Mouse (Mus musculus): ENCODE measurements around the gene Fmnl2. TPM values are rescaled to one million over a fixed set of nuclear protein-coding genes. Genes with fewer than 3 reads are reported as not detected.

Gene Fmnl2
- total RNA-seq, 2 experiments from 2014 or later = 0.35 to 0.70 TPM

GRCm38 (mm10) chr2:53066973-53067372, 209.3 kb downstream of the Fmnl2 start:
- ATAC-seq (replicated peaks; ENCODE audit: low FRiP score, low TSS enrichment, poor library complexity, severe bottlenecking) = no peak

- ATAC-seq (replicated peaks; ENCODE audit: low FRiP score, low TSS enrichment, poor library complexity, severe bottlenecking) = no peak
Observed at GRCm38 (mm10) chr2:53070607-53071006, 212.9 kb downstream of the Fmnl2 start.

GRCm38 (mm10) chr2:53079693-53080286, 222.1 kb downstream of the Fmnl2 start:
- no peak for ATAC-seq (replicated peaks; ENCODE audit: low FRiP score, low TSS enrichment, poor library complexity, severe bottlenecking)

GRCm38 (mm10) chr2:53082045-53082444, 224.4 kb downstream of the Fmnl2 start:
- ATAC-seq (replicated peaks; ENCODE audit: low FRiP score, low TSS enrichment, poor library complexity, severe bottlenecking) = no peak

GRCm38 (mm10) chr2:53082501-53082900, 224.8 kb downstream of the Fmnl2 start:
- ATAC-seq (replicated peaks; ENCODE audit: low FRiP score, low TSS enrichment, poor library complexity, severe bottlenecking) = no peak

- ATAC-seq (replicated peaks; ENCODE audit: low FRiP score, low TSS enrichment, poor library complexity, severe bottlenecking) = no peak
Observed at GRCm38 (mm10) chr2:53083241-53083640, 225.6 kb downstream of the Fmnl2 start.

- ATAC-seq (replicated peaks; ENCODE audit: low FRiP score, low TSS enrichment, poor library complexity, severe bottlenecking) = peak; percentile 93
Observed at GRCm38 (mm10) chr2:53085617-53086202, 228.1 kb downstream of the Fmnl2 start.

- no peak for ATAC-seq (replicated peaks; ENCODE audit: low FRiP score, low TSS enrichment, poor library complexity, severe bottlenecking)
Observed at GRCm38 (mm10) chr2:53088744-53089143, 231.1 kb downstream of the Fmnl2 start.

GRCm38 (mm10) chr2:53095031-53095430, 237.4 kb downstream of the Fmnl2 start:
- ATAC-seq (replicated peaks; ENCODE audit: low FRiP score, low TSS enrichment, poor library complexity, severe bottlenecking) = peak; percentile 41; the same call in 1 of the 2 replicates

- ATAC-seq (replicated peaks; ENCODE audit: low FRiP score, low TSS enrichment, poor library complexity, severe bottlenecking) = no peak
Observed at GRCm38 (mm10) chr2:53095489-53095888, 237.8 kb downstream of the Fmnl2 start.

- no peak for ATAC-seq (replicated peaks; ENCODE audit: low FRiP score, low TSS enrichment, poor library complexity, severe bottlenecking)
Observed at GRCm38 (mm10) chr2:53100093-53100492, 242.4 kb downstream of the Fmnl2 start.

GRCm38 (mm10) chr2:53101885-53102740, 244.5 kb downstream of the Fmnl2 start:
- ATAC-seq (replicated peaks; ENCODE audit: low FRiP score, low TSS enrichment, poor library complexity, severe bottlenecking) = no peak

GRCm38 (mm10) chr2:53102901-53103300, 245.2 kb downstream of the Fmnl2 start:
- no peak for ATAC-seq (replicated peaks; ENCODE audit: low FRiP score, low TSS enrichment, poor library complexity, severe bottlenecking)

GRCm38 (mm10) chr2:53105408-53105807, 247.7 kb downstream of the Fmnl2 start:
- no peak for ATAC-seq (replicated peaks; ENCODE audit: low FRiP score, low TSS enrichment, poor library complexity, severe bottlenecking)

- no peak for ATAC-seq (replicated peaks; ENCODE audit: low FRiP score, low TSS enrichment, poor library complexity, severe bottlenecking)
Observed at GRCm38 (mm10) chr2:53106056-53106455, 248.4 kb downstream of the Fmnl2 start.

- ATAC-seq (replicated peaks; ENCODE audit: low FRiP score, low TSS enrichment, poor library complexity, severe bottlenecking) = no peak
Observed at GRCm38 (mm10) chr2:53106472-53106871, 248.8 kb downstream of the Fmnl2 start.

GRCm38 (mm10) chr2:53108547-53108946, 250.9 kb downstream of the Fmnl2 start:
- ATAC-seq (replicated peaks; ENCODE audit: low FRiP score, low TSS enrichment, poor library complexity, severe bottlenecking) = no peak

- peak; percentile 83 for ATAC-seq (replicated peaks; ENCODE audit: low FRiP score, low TSS enrichment, poor library complexity, severe bottlenecking)
Observed at GRCm38 (mm10) chr2:53121797-53122196, 264.1 kb downstream of the Fmnl2 start.

GRCm38 (mm10) chr2:53125998-53126397, 268.3 kb downstream of the Fmnl2 start:
- ATAC-seq (replicated peaks; ENCODE audit: low FRiP score, low TSS enrichment, poor library complexity, severe bottlenecking) = 0 out of 2 replicates have a peak, but pooled peaks have one; percentile 53

- ATAC-seq (replicated peaks; ENCODE audit: low FRiP score, low TSS enrichment, poor library complexity, severe bottlenecking) = no peak
Observed at GRCm38 (mm10) chr2:53129070-53129469, 271.4 kb downstream of the Fmnl2 start.
